Mouse (Mus musculus): ENCODE data around the gene Tmem232. TPM values are rescaled to one million over a fixed set of nuclear protein-coding genes. Genes with fewer than 3 reads are reported as not detected.

The Tmem232 gene
- total and polyA plus RNA-seq, 2 experiments from 2014 or later = 0.18 TPM; not detected in 1

- no peak overlapping the region for H3K4me2 ChIP-seq (ENCODE audit: low read depth, low read length)
- no peaks in the 10 kb centered on the region for H3K27me3 ChIP-seq (ENCODE audit: control insufficient read depth, insufficient read depth, low read length)
- TF ChIP-seq CTCF (IDR thresholded peaks at IDR 0.05; ENCODE audit: low read depth) (no peak), EP300 (IDR thresholded peaks at IDR 0.05; ENCODE audit: low read depth) (no peak)
- H3K9ac ChIP-seq (replicated peaks; ENCODE audit: low read depth, low read length) = no peak overlapping the region
- H3K9me3 ChIP-seq (replicated peaks; ENCODE audit: control insufficient read depth, low read length) = no peaks in the 10 kb centered on the region
- ATAC-seq (ENCODE audit: insufficient read depth, low read depth) = no peak
- no peak for DNase-seq (ENCODE audit: low spot score)
- no peak overlapping the region for H3K27ac ChIP-seq (ENCODE audit: low read depth)
- no peaks in the 10 kb centered on the region for H3K4me1 ChIP-seq (ENCODE audit: control insufficient read depth, insufficient read depth)
- H3K4me3 ChIP-seq (ENCODE audit: low read depth, low read length) = no peak overlapping the region
- H3K36me3 ChIP-seq (replicated peaks; ENCODE audit: control insufficient read depth, insufficient read depth, low read length) = no peaks in the 10 kb centered on the region
These were observed 121.5 kb downstream of the Tmem232 start for GRCm38 (mm10) chr17:65419124-65419523.

DNA sequence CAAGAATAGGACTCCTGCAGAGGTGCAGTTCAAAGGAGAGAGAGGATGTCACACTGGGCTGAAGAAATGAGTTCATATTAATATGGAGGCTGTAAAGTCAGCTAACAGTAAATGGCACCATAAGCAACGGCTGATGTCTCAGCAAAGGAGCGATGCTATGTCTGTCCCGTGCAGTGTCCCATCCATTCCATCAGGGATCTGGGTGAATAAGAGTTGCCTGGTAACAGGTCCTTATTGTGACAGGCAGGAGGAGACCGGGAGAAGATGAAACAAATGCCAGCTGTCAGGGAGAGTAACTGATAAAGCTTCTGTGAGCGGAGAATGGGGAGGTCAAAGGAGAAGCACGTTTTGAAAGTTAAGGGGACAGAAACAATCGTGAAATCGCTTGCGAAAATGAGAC, 135.3 kb downstream of the Tmem232 start:
- Histone ChIP-seq H3K9me3 (replicated peaks; ENCODE audit: control insufficient read depth, low read length) (no peaks in the 10 kb centered on the region), H3K27me3 (ENCODE audit: control insufficient read depth, insufficient read depth, low read length) (no peaks in the 10 kb centered on the region), H3K4me3 (ENCODE audit: low read depth, low read length) (no peak overlapping the region), H3K9ac (replicated peaks; ENCODE audit: low read depth, low read length) (no peak overlapping the region), H3K4me2 (ENCODE audit: low read depth, low read length) (no peak overlapping the region), H3K4me1 (ENCODE audit: control insufficient read depth, insufficient read depth) (0 out of 2 replicates have a peak, but pooled peaks cover 5% of the 10 kb centered on the region), H3K36me3 (replicated peaks; ENCODE audit: control insufficient read depth, insufficient read depth, low read length) (no peaks in the 10 kb centered on the region), H3K27ac (ENCODE audit: low read depth) (no peak overlapping the region)
- no peak for ATAC-seq (ENCODE audit: insufficient read depth, low read depth)
- DNase-seq (ENCODE audit: low spot score) = no peak
- WGBS = 48% methylated on average over 9 of the region's 9 CpGs
- TF ChIP-seq CTCF (IDR thresholded peaks at IDR 0.05; ENCODE audit: low read depth) (no peak), EP300 (IDR thresholded peaks at IDR 0.05; ENCODE audit: low read depth) (no peak)

- TF ChIP-seq CTCF (IDR thresholded peaks at IDR 0.05; ENCODE audit: low read depth) (no peak), EP300 (IDR thresholded peaks at IDR 0.05; ENCODE audit: low read depth) (no peak)
- peak; percentile 20 for DNase-seq (ENCODE audit: low spot score)
These were observed 139.7 kb downstream of the Tmem232 start for GRCm38 (mm10) chr17:65400914-65401313.

GRCm38 (mm10) chr17:65384411-65384962, 156.1 kb downstream of the Tmem232 start:
- no peaks in the 10 kb centered on the region for H3K27me3 ChIP-seq (ENCODE audit: control insufficient read depth, insufficient read depth, low read length)
- no peaks in the 10 kb centered on the region for H3K36me3 ChIP-seq (replicated peaks; ENCODE audit: control insufficient read depth, insufficient read depth, low read length)
- no peaks in the 10 kb centered on the region for H3K4me1 ChIP-seq (ENCODE audit: control insufficient read depth, insufficient read depth)
- no peak for DNase-seq (ENCODE audit: low spot score)
- H3K9ac ChIP-seq (replicated peaks; ENCODE audit: low read depth, low read length) = no peak overlapping the region
- no peak overlapping the region for H3K4me2 ChIP-seq (ENCODE audit: low read depth, low read length)
- no peak overlapping the region for H3K27ac ChIP-seq (ENCODE audit: low read depth)
- no peak overlapping the region for H3K4me3 ChIP-seq (ENCODE audit: low read depth, low read length)
- no peak for TF ChIP-seq EP300 (IDR thresholded peaks at IDR 0.05; ENCODE audit: low read depth)
- no peak for TF ChIP-seq CTCF (IDR thresholded peaks at IDR 0.05; ENCODE audit: low read depth)
- H3K9me3 ChIP-seq (replicated peaks; ENCODE audit: control insufficient read depth, low read length) = no peaks in the 10 kb centered on the region
- 75% methylated on average over 9 of the region's 9 CpGs for WGBS
- no peak for ATAC-seq (ENCODE audit: insufficient read depth, low read depth)

More at GRCm38 (mm10) chr17:65400914-65401313, 139.7 kb downstream of the Tmem232 start:
- Histone ChIP-seq H3K4me1 (ENCODE audit: control insufficient read depth, insufficient read depth) (0 out of 2 replicates have a peak, but pooled peaks cover 5% of the 10 kb centered on the region), H3K27me3 (ENCODE audit: control insufficient read depth, insufficient read depth, low read length) (no peaks in the 10 kb centered on the region), H3K4me2 (ENCODE audit: low read depth, low read length) (no peak overlapping the region), H3K4me3 (ENCODE audit: low read depth, low read length) (no peak overlapping the region), H3K36me3 (replicated peaks; ENCODE audit: control insufficient read depth, insufficient read depth, low read length) (no peaks in the 10 kb centered on the region), H3K9ac (replicated peaks; ENCODE audit: low read depth, low read length) (no peak overlapping the region), H3K9me3 (replicated peaks; ENCODE audit: control insufficient read depth, low read length) (no peaks in the 10 kb centered on the region), H3K27ac (ENCODE audit: low read depth) (no peak overlapping the region)
- WGBS = 27% methylated on average over 1 of the region's 1 CpGs
- no peak; the same call in 1 of the 2 replicates for ATAC-seq (ENCODE audit: insufficient read depth, low read depth)

DNA sequence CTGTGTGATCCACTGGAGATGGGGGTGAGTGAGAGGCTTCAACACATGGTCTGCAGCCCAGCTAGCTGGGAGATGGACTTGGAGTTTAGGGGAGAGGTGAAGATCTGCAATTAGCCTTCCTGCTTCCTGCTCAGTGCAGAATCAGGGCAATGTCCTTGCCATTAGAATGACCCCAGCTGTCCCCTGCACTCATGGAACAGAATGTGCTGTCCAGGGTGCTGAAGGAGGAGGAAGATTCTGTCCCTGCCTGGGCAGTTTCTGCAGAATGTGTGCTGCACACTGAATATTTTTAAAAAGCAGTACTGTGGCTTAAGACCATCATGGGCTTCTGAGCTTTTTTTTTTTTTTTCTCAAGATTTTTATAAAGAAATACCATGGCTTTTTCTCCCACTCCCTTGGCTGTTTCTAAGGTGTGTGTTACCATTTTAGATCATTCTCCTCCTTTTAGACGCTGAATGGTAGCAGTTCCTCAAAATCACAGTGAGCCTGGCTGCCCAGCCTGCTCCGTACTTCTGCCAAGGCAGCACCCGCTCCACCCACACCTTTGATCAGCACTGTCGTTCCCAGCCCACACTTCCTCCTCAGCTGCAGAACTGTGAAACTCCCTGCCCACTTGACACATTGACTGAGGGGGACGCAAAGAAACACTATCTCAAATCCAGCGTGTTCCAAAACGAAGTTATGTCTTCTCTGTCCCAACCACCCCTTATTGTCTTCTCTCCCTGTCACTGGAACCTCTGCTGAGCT, 170.4 kb downstream of the Tmem232 start:
- Histone ChIP-seq H3K4me3 (ENCODE audit: low read depth, low read length) (no peak overlapping the region), H3K9ac (replicated peaks; ENCODE audit: low read depth, low read length) (no peak overlapping the region), H3K27ac (ENCODE audit: low read depth) (no peak overlapping the region), H3K36me3 (replicated peaks; ENCODE audit: control insufficient read depth, insufficient read depth, low read length) (no peaks in the 10 kb centered on the region), H3K4me1 (ENCODE audit: control insufficient read depth, insufficient read depth) (no peaks in the 10 kb centered on the region), H3K27me3 (ENCODE audit: control insufficient read depth, insufficient read depth, low read length) (no peaks in the 10 kb centered on the region), H3K9me3 (replicated peaks; ENCODE audit: control insufficient read depth, low read length) (no peaks in the 10 kb centered on the region), H3K4me2 (ENCODE audit: low read depth, low read length) (no peak overlapping the region)
- TF ChIP-seq CTCF (IDR thresholded peaks at IDR 0.05; ENCODE audit: low read depth) = no peak
- TF ChIP-seq EP300 (IDR thresholded peaks at IDR 0.05; ENCODE audit: low read depth) = no peak
- WGBS = 19% methylated on average over 7 of the region's 7 CpGs
- no peak; the same call in 1 of the 2 replicates for ATAC-seq (ENCODE audit: insufficient read depth, low read depth)
- peak; percentile 68 for DNase-seq (ENCODE audit: low spot score)

All from heart, postnatal 0 days (tissue).